Mouse (Mus musculus): ENCODE data around the gene Sfi1. TPM values are rescaled to one million over a fixed set of nuclear protein-coding genes. Genes with fewer than 3 reads are reported as not detected.
A peak's percentile ranks its signal among the peaks of the same experiment; 100 is the strongest.
"Not testable (repeated sequence)": the region's sequence is repeated elsewhere in the genome, so short reads cannot be mapped to it uniquely, and the experiment has no call there.

Gene Sfi1
- polyA plus RNA-seq, 1 experiment from 2014 or later, result 13.2 TPM

DNA sequence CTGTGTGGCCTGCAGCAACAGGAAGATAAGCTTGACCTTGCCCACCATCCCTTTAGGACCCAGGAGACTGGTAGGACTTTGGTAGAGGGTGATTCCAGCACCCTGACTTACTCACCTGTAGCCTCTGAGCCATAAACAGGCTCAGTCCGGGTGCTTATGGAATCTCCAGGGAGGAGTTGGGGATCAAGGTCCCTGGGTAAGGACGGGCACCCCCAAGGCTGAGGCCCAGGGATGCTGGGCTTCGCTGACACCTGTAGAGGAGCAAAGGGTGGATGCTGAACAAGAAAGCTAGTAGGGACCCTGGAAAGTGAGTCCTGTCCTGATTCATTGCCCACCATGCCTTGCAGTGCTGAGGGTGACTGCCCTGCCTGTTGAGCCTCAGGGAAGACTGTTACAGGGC, 60.3 kb downstream of the Sfi1 start:
- not testable (repeated sequence) for H3K4me2 ChIP-seq (ENCODE audit: low read length); DNase-seq; H3K36me3 ChIP-seq (ENCODE audit: control insufficient read depth, insufficient read depth, low read length); H3K27ac ChIP-seq (replicated peaks; ENCODE audit: low read depth, low read length); H3K4me1 ChIP-seq (ENCODE audit: control insufficient read depth, insufficient read depth, low read length); H3K4me3 ChIP-seq (replicated peaks; ENCODE audit: low read depth, low read length); H3K27me3 ChIP-seq (ENCODE audit: control insufficient read depth, insufficient read depth, low read length); H3K9ac ChIP-seq (replicated peaks; ENCODE audit: low read length)
- 90% methylated on average over 3 of the region's 3 CpGs for WGBS
- peaks cover 14% of the 10 kb centered on the region for H3K9me3 ChIP-seq (ENCODE audit: control insufficient read depth, low read length)
- ATAC-seq (ENCODE audit: low FRiP score, low TSS enrichment), result peak; percentile 3

DNA sequence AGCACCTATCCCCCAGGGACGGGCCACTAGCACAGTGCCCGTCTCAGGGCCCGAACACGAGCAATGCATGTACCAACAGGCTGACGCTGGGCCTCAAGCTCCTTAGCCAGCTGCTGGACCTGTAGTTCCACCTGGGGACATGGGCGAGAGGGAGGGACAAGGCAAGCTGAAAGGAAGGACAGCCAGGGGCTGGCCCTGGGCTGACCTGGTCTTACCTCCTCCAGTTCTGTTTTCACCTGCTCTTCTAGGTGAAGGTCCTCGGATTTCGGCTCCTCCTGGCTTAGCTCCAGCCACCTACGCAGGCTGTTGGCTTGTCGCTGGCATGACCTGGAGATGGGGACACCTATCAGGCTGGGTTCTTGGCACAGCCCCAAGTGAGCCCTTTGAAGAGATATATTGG, 61.3 kb downstream of the Sfi1 start:
- peak; percentile 38 for ATAC-seq (ENCODE audit: low FRiP score, low TSS enrichment)
- H3K36me3 ChIP-seq (ENCODE audit: control insufficient read depth, insufficient read depth, low read length); DNase-seq; H3K27ac ChIP-seq (replicated peaks; ENCODE audit: low read depth, low read length); H3K4me2 ChIP-seq (ENCODE audit: low read length); H3K4me3 ChIP-seq (replicated peaks; ENCODE audit: low read depth, low read length); H3K9ac ChIP-seq (replicated peaks; ENCODE audit: low read length); H3K4me1 ChIP-seq (ENCODE audit: control insufficient read depth, insufficient read depth, low read length); H3K27me3 ChIP-seq (ENCODE audit: control insufficient read depth, insufficient read depth, low read length): not testable (repeated sequence)
- peaks cover 12% of the 10 kb centered on the region for H3K9me3 ChIP-seq (ENCODE audit: control insufficient read depth, low read length)
- 91% methylated on average over 6 of the region's 10 CpGs for WGBS

- not testable (repeated sequence) for H3K4me2 ChIP-seq (ENCODE audit: low read length); H3K27ac ChIP-seq (replicated peaks; ENCODE audit: low read depth, low read length); DNase-seq; H3K27me3 ChIP-seq (ENCODE audit: control insufficient read depth, insufficient read depth, low read length); H3K36me3 ChIP-seq (ENCODE audit: control insufficient read depth, insufficient read depth, low read length); H3K4me3 ChIP-seq (replicated peaks; ENCODE audit: low read depth, low read length); H3K4me1 ChIP-seq (ENCODE audit: control insufficient read depth, insufficient read depth, low read length); H3K9ac ChIP-seq (replicated peaks; ENCODE audit: low read length)
- 95% methylated on average over 7 of the region's 8 CpGs for WGBS
- peaks cover 16% of the 10 kb centered on the region for H3K9me3 ChIP-seq (ENCODE audit: control insufficient read depth, low read length)
- 0 out of 2 replicates have a peak, but pooled peaks have one; percentile 5 for ATAC-seq (ENCODE audit: low FRiP score, low TSS enrichment)
Observed at GRCm38 (mm10) chr11:3129852-3130251, 63.4 kb downstream of the Sfi1 start.

DNA sequence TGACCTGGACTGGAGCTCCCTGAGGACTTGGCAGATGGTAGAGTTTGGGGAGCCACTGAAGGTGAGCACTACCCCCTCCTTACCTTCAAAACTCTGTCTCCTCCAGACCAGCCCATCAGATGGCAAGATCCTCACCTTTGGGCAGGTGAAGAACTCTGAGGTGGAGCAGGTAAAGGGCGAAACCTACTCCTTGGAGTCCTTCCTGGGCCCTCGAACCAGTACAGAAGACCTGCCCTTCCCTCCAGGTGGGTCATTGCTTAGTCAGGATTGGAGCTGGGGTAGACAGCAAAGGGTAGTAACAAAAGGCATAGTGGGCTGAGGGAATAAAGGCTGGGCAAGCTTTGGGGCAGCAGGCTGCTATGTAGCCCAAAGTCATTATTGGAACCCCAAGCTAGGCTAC, 64.0 kb downstream of the Sfi1 start:
- H3K36me3 ChIP-seq (ENCODE audit: control insufficient read depth, insufficient read depth, low read length); DNase-seq; H3K9ac ChIP-seq (replicated peaks; ENCODE audit: low read length); ATAC-seq (ENCODE audit: low FRiP score, low TSS enrichment); H3K27me3 ChIP-seq (ENCODE audit: control insufficient read depth, insufficient read depth, low read length); H3K4me2 ChIP-seq (ENCODE audit: low read length); H3K27ac ChIP-seq (replicated peaks; ENCODE audit: low read depth, low read length); H3K4me1 ChIP-seq (ENCODE audit: control insufficient read depth, insufficient read depth, low read length); H3K4me3 ChIP-seq (replicated peaks; ENCODE audit: low read depth, low read length): not testable (repeated sequence)
- H3K9me3 ChIP-seq (ENCODE audit: control insufficient read depth, low read length), result peaks cover 16% of the 10 kb centered on the region
- WGBS, result 98% methylated on average over 2 of the region's 2 CpGs

GRCm38 (mm10) chr11:3127303-3127795, 65.9 kb downstream of the Sfi1 start:
- WGBS, result 95% methylated on average over 5 of the region's 7 CpGs

GRCm38 (mm10) chr11:3126478-3127302, 66.6 kb downstream of the Sfi1 start:
- H3K36me3 ChIP-seq (ENCODE audit: control insufficient read depth, insufficient read depth, low read length); H3K27me3 ChIP-seq (ENCODE audit: control insufficient read depth, insufficient read depth, low read length); H3K27ac ChIP-seq (replicated peaks; ENCODE audit: low read depth, low read length); H3K4me1 ChIP-seq (ENCODE audit: control insufficient read depth, insufficient read depth, low read length); DNase-seq; H3K4me3 ChIP-seq (replicated peaks; ENCODE audit: low read depth, low read length); H3K4me2 ChIP-seq (ENCODE audit: low read length); H3K9ac ChIP-seq (replicated peaks; ENCODE audit: low read length): not testable (repeated sequence)
- ATAC-seq (ENCODE audit: low FRiP score, low TSS enrichment), result peak; percentile 28
- WGBS, result 78% methylated on average over 6 of the region's 6 CpGs
- peaks cover 10% of the 10 kb centered on the region for H3K9me3 ChIP-seq (ENCODE audit: control insufficient read depth, low read length)

More at GRCm38 (mm10) chr11:3127303-3127795, 65.9 kb downstream of the Sfi1 start:
- not testable (repeated sequence) for H3K4me3 ChIP-seq (replicated peaks; ENCODE audit: low read depth, low read length); H3K36me3 ChIP-seq (ENCODE audit: control insufficient read depth, insufficient read depth, low read length); DNase-seq; H3K4me2 ChIP-seq (ENCODE audit: low read length); H3K27ac ChIP-seq (replicated peaks; ENCODE audit: low read depth, low read length); H3K9ac ChIP-seq (replicated peaks; ENCODE audit: low read length); H3K4me1 ChIP-seq (ENCODE audit: control insufficient read depth, insufficient read depth, low read length); H3K27me3 ChIP-seq (ENCODE audit: control insufficient read depth, insufficient read depth, low read length)
- peaks cover 16% of the 10 kb centered on the region for H3K9me3 ChIP-seq (ENCODE audit: control insufficient read depth, low read length)
- ATAC-seq (ENCODE audit: low FRiP score, low TSS enrichment), result peak; percentile 55

DNA sequence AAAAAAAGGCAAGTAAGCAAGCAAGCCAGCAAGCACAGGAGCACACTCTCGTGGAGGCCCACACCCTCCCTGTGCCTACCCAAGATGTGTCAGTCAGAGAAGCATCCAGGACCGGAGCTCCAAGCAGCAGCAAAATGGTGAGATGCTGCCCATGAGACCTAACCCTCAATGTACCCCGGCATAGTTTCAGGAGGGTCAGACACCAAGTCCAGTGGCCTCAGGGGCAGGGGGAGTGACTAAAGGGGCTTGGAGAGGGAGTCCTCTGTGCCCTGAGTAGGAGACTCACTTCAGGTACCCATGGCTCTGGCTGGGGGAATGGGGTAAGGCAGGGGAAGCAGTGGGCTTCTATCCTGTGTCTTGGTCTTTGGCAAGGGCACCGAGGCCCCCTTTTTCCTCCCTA, 67.3 kb downstream of the Sfi1 start:
- not testable (repeated sequence) for ATAC-seq (ENCODE audit: low FRiP score, low TSS enrichment)
- WGBS, result 98% methylated on average over 3 of the region's 4 CpGs

DNA sequence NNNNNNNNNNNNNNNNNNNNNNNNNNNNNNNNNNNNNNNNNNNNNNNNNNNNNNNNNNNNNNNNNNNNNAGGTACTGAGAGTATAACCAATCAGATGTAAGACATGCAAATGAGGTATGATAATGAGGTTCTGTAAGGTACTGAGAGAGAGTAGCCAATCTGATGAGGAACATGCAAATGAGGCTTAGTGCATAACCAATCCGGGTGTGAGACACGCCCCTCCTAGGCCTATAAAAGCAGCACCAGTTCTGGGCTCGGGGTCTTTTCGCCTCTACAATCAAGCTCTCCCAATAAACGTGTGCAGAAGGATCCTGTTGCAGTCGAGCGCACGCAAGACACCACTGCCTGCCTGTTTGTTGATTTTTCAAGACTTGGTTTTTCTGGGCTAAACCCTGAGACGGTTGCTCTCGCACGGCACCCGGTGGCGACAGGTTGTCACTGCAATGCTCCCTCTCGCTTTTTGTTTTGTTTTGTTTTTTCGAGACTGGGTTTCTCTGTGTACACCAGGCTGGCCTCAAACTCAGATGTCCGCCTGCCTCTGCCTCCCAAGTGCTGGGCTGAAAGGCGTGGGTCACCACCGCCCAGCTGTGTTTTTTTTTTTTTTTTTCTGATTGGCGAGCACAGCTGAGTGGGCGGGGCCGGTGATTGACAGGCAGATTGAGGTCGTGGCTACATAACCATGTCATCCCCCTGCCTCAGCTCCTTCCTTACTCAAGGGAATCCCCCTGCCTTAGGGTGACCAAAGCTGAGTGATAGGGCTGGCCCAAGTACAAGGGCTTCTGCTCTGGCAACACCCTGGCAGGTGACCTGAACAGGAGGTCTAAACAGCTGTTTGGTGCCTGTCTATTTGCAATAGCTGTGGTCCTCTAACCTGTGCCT, 68.1 kb downstream of the Sfi1 start:
- H3K27ac ChIP-seq (replicated peaks; ENCODE audit: low read depth, low read length); H3K36me3 ChIP-seq (ENCODE audit: control insufficient read depth, insufficient read depth, low read length); DNase-seq; H3K4me1 ChIP-seq (ENCODE audit: control insufficient read depth, insufficient read depth, low read length); ATAC-seq (ENCODE audit: low FRiP score, low TSS enrichment); H3K9ac ChIP-seq (replicated peaks; ENCODE audit: low read length); H3K4me3 ChIP-seq (replicated peaks; ENCODE audit: low read depth, low read length); H3K27me3 ChIP-seq (ENCODE audit: control insufficient read depth, insufficient read depth, low read length); H3K4me2 ChIP-seq (ENCODE audit: low read length): not testable (repeated sequence)
- 88% methylated on average over 22 of the region's 22 CpGs for WGBS
- H3K9me3 ChIP-seq (ENCODE audit: control insufficient read depth, low read length), result peaks cover 10% of the 10 kb centered on the region

More for the DNA sequence above, 67.3 kb downstream of the Sfi1 start:
- H3K4me3 ChIP-seq (replicated peaks; ENCODE audit: low read depth, low read length); H3K9ac ChIP-seq (replicated peaks; ENCODE audit: low read length); DNase-seq; H3K27me3 ChIP-seq (ENCODE audit: control insufficient read depth, insufficient read depth, low read length); H3K4me1 ChIP-seq (ENCODE audit: control insufficient read depth, insufficient read depth, low read length); H3K27ac ChIP-seq (replicated peaks; ENCODE audit: low read depth, low read length); H3K36me3 ChIP-seq (ENCODE audit: control insufficient read depth, insufficient read depth, low read length); H3K4me2 ChIP-seq (ENCODE audit: low read length): not testable (repeated sequence)
- peaks cover 10% of the 10 kb centered on the region for H3K9me3 ChIP-seq (ENCODE audit: control insufficient read depth, low read length)
